Mouse (Mus musculus) CH12.LX (cell line): ENCODE measurements around the gene Hdx. TPM values are rescaled to one million over a fixed set of nuclear protein-coding genes. Genes with fewer than 3 reads are reported as not detected.

Source experiments
- DNase-seq: peaks from one replicate; pipeline ENCODE4 v3.0.0-alpha.2; 2013; ENCODE audit errors: extremely low read depth
- H3K27ac ChIP-seq: 2 replicates; pipeline ENCODE4 v1.5.1; 2012; ENCODE audit warnings: low read depth, mild to moderate bottlenecking, control low read depth, moderate library complexity; ENCODE audit not compliant: insufficient read depth
- H3K27me3 ChIP-seq: replicated peaks from 2 replicates; pipeline ENCODE3; 2012; ENCODE audit warnings: inconsistent platforms
- H3K36me3 ChIP-seq, 2 experiments: replicated peaks in 1 of 2; 2 replicates each; pipeline versions ENCODE3 to v1.6.1; 2012; ENCODE audit warnings: inconsistent platforms in 1 of 2, low read length in 1 of 2, mild to moderate bottlenecking in 1 of 2, mixed read lengths in 1 of 2, moderate library complexity in 1 of 2; ENCODE audit not compliant: control insufficient read depth in 1 of 2, insufficient read depth in 1 of 2
- H3K4me1 ChIP-seq, 2 experiments: 2 replicates each; pipeline ENCODE4 v1.6.1; 2012; ENCODE audit warnings: inconsistent platforms in 1 of 2, moderate library complexity in 1 of 2; ENCODE audit not compliant: insufficient read depth in 2 of 2, control insufficient read depth in 1 of 2
- H3K4me2 ChIP-seq: 2 replicates; pipeline ENCODE4 v1.6.1; 2012; ENCODE audit warnings: low read depth, mild to moderate bottlenecking, control low read depth; ENCODE audit not compliant: poor library complexity, insufficient read depth, severe bottlenecking
- H3K4me3 ChIP-seq, 3 experiments: fragments of 150-350 bp in 1 of 3; sonication (generic) in 1 of 3; replicated peaks in 1 of 3; 2 replicates each; pipeline versions ENCODE3 to v1.5.1; 2011 to 2012; ENCODE audit warnings: low read depth in 2 of 3, low read length in 2 of 3, mild to moderate bottlenecking in 2 of 3, moderate library complexity in 2 of 3, control low read depth in 1 of 3, improper control_type of control experiment in 1 of 3, inconsistent platforms in 1 of 3, mixed read lengths in 1 of 3; ENCODE audit not compliant: poor library complexity in 1 of 3
- H3K79me2 ChIP-seq: replicated peaks from 2 replicates; pipeline ENCODE4 v1.6.1; 2012; ENCODE audit warnings: mild to moderate bottlenecking, moderate library complexity; ENCODE audit not compliant: control insufficient read depth, poor library complexity, insufficient read depth, severe bottlenecking; ENCODE audit errors: extremely low read depth
- H3K9ac ChIP-seq: 2 replicates; pipeline ENCODE4 v1.6.1; 2012; ENCODE audit warnings: low read depth, mild to moderate bottlenecking, control low read depth, moderate library complexity; ENCODE audit not compliant: insufficient read depth
- H3K9me3 ChIP-seq: replicated peaks from 2 replicates; pipeline ENCODE3; 2012; ENCODE audit warnings: low read length, inconsistent platforms, mixed read lengths
- BHLHE40 ChIP-seq: IDR thresholded peaks from 2 replicates; pipeline ENCODE4 v1.6.1; 2011; ENCODE audit warnings: mild to moderate bottlenecking, low read depth, low read length, improper control_type of control experiment
- CHD1 ChIP-seq: IDR thresholded peaks from 2 replicates; pipeline ENCODE4 v1.6.1; 2012; ENCODE audit warnings: low read depth, low read length, improper control_type of control experiment, inconsistent platforms
- CTCF ChIP-seq, 2 experiments: IDR thresholded peaks in 1 of 2; conservative IDR thresholded peaks in 1 of 2; 2 replicates each; pipeline ENCODE4 v1.5.1; 2011 to 2012; ENCODE audit warnings: low read depth in 2 of 2, low read length in 2 of 2, improper control_type of control experiment in 1 of 2, inconsistent platforms in 1 of 2, mild to moderate bottlenecking in 1 of 2, moderate library complexity in 1 of 2
- EP300 ChIP-seq: IDR thresholded peaks from 2 replicates; pipeline ENCODE4 v1.6.1; 2011; ENCODE audit warnings: low read length, improper control_type of control experiment
- JUN ChIP-seq: IDR thresholded peaks from 2 replicates; pipeline ENCODE4 v1.6.1; 2011; ENCODE audit warnings: low read depth, mild to moderate bottlenecking, low read length, improper control_type of control experiment, moderate library complexity; ENCODE audit not compliant: insufficient read depth
- JUND ChIP-seq: conservative IDR thresholded peaks from 2 replicates; pipeline ENCODE4 v1.6.1; 2011; ENCODE audit warnings: low read depth, low read length, improper control_type of control experiment
- MAX ChIP-seq: IDR thresholded peaks from 2 replicates; pipeline ENCODE4 v1.6.1; 2011; ENCODE audit warnings: low read length, improper control_type of control experiment
- MAZ ChIP-seq: IDR thresholded peaks from 2 replicates; pipeline ENCODE4 v1.6.1; 2012; ENCODE audit warnings: low read depth, mild to moderate bottlenecking, inconsistent platforms, low read length, improper control_type of control experiment, moderate library complexity
- MEF2A ChIP-seq: IDR thresholded peaks from 2 replicates; pipeline ENCODE4 v1.6.1; 2014; ENCODE audit warnings: low read depth, mild to moderate bottlenecking, inconsistent platforms, low read length, improper control_type of control experiment, borderline replicate concordance
- NELFE ChIP-seq: IDR thresholded peaks from 2 replicates; pipeline ENCODE4 v1.6.1; 2011; ENCODE audit warnings: low read depth, low read length, improper control_type of control experiment
- NRF1 ChIP-seq: IDR thresholded peaks from 2 replicates; pipeline ENCODE4 v1.6.1; 2014; ENCODE audit warnings: low read depth, mild to moderate bottlenecking, inconsistent platforms, low read length, improper control_type of control experiment, moderate library complexity
- RAD21 ChIP-seq: IDR thresholded peaks from 2 replicates; pipeline ENCODE4 v1.6.1; 2011; ENCODE audit warnings: low read depth, mild to moderate bottlenecking, low read length, improper control_type of control experiment, moderate library complexity
- SIN3A ChIP-seq: IDR thresholded peaks from 2 replicates; pipeline ENCODE4 v1.6.1; 2012; ENCODE audit warnings: low read length, improper control_type of control experiment, inconsistent platforms
- USF1 ChIP-seq: IDR thresholded peaks from 2 replicates; pipeline ENCODE4 v1.6.1; 2014; ENCODE audit warnings: low read depth, mild to moderate bottlenecking, inconsistent platforms, low read length, improper control_type of control experiment
- USF2 ChIP-seq: conservative IDR thresholded peaks from 2 replicates; pipeline ENCODE4 v1.6.1; 2011; ENCODE audit warnings: low read depth, low read length, improper control_type of control experiment
- dilution Hi-C: fragments of 300-500 bp; cut with MboI; formaldehyde crosslinking; loops from 2 replicates; pipeline ENCODE4 v1.14.3; 2020; ENCODE audit warnings: low sequenced_read_pairs; ENCODE audit not compliant: extremely low pct_unique_long_range_greater_than_20kb, extremely low pct_ligation_motif_present
- in situ Hi-C: fragments of 300-500 bp; cut with MboI; formaldehyde crosslinking; loops from 3 replicates; pipeline ENCODE4 v1.14.3; 2019; ENCODE audit warnings: low sequenced_read_pairs, low pct_ligation_motif_present, low pct_unique_long_range_greater_than_20kb, mixed read lengths
- polyA plus RNA-seq: library from polyadenylated mRNA; unstranded; fragments of >175 nt; gene quantifications from 2 replicates; pipeline ENCODE4 v1.2.1, GENCODE M21; 2012; ENCODE audit warnings: low read depth; ENCODE audit not compliant: insufficient read length
- total RNA-seq, 2 experiments: library from RNA; depleted of rRNA; stranded (reverse); fragments of 300-350 nt in 1 of 2; fragments of >200 nt in 1 of 2; gene quantifications; 2 replicates each; pipeline ENCODE4 v1.2.3; 2012 to 2014

Gene Hdx
- total RNA-seq (2012; rRNA removed): not detected in 2 replicates
- not detected in 2 replicates for total RNA-seq (2014; rRNA removed)
- polyA plus RNA-seq: not detected in 2 replicates

DNA sequence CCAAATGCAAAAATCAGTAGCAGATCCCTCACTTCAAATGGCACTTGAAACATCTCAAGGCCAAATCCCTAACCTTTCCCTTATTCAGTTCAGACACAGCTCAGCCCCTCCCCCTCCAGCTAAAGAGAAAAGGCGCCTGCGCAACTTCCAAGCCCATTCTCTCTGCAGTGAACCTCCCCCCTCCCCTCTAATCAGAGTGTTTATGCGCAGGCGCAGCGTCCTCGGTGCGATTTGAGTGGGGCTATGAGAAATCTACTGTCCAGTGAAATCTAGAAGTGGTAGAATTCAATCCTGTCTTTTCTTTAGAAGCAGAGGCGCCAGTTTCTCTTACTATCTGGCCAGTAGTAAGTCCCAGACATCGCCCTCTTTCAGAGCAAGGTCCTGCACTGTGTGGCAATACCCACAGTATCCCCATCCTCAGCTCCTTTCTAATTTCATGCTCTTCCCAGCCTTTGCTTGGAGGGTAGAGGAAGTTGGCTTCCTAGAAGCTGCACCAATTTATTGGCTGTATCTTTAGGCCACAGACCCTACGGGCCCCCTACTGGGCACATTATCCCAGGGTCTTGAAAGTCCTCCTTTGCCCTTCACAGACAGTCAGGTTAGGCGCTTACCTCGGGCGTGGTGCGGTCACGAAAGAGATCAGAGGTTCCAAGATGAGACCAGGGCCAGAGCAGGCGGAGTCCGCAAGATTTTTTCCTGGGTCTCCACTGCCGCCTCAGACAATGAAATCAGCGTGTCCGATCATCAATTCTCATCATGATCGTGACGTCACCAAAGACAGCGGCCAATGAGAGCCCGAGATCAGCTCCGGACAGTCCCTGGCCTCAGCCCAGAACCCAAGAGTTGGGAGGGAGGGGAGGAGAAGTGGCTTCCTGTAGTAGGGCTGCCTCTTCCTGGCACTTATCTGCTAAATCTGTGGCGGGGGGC lies at the start of gene Hdx:
TSS of gene Hdx (minus strand) at position 724 of the 927 bp plus-strand sequence.
- Histone ChIP-seq H3K9ac (no peak within 1 kb of the TSS), H3K79me2 (no peaks in the 10 kb centered on the region), H3K4me2 (no peak within 1 kb of the TSS), H3K9me3 (no peaks in the 10 kb centered on the region), H3K4me1 (no peaks in the 10 kb centered on the region), H3K4me3 (no peak within 1 kb of the TSS), H3K27me3 (no peaks in the 10 kb centered on the region), H3K36me3 (no peaks in the 10 kb centered on the region)
- dilution Hi-C loops: no loop called here
- DNase-seq: no peak
- TF ChIP-seq CTCF (conservative IDR thresholded peaks at IDR 0.05 in 1 of 2, IDR thresholded peaks at IDR 0.05 in 1 of 2; ENCODE audit: low read depth in 2 of 2, low read length in 2 of 2): no peak
- TF ChIP-seq MEF2A: no peak
- TF ChIP-seq, all 38 proteins: peak for 0
- in situ Hi-C loops: no loop called here
- no peak within 1 kb of the TSS for H3K27ac ChIP-seq

DNA sequence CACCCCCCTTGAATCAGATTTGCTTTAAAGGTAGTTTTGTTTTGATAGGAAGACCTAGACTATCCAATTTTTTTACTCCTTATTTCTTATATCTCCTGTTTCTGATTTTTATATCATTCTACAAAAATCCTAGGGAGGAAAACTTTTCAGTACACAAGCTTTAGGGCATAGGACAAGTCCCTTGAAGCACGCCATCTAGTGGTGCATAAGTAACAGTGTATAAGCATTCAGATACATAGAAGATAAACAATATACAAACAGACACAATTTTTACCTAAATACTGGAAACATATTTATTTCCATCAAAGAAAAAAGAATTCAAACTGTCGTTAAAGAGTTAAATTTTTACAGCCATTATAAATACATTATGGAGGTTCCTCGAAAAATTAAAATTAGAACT lies 11.2 kb downstream of the Hdx start:
- dilution Hi-C loops (no loop called here), in situ Hi-C loops (no loop called here)
- no peaks in the 10 kb centered on the region for H3K36me3 ChIP-seq
- no peak overlapping the region for H3K4me3 ChIP-seq
- H3K4me2 ChIP-seq: no peak overlapping the region
- DNase-seq: no peak
- TF ChIP-seq JUN (no peak), RAD21 (no peak), EP300 (no peak), SIN3A (no peak), MAX (no peak), NELFE (no peak), USF2 (no peak), CHD1 (no peak), MAZ (no peak), JUND (no peak)
- no peak overlapping the region for H3K9ac ChIP-seq
- H3K4me1 ChIP-seq: no peaks in the 10 kb centered on the region
- no peaks in the 10 kb centered on the region for H3K79me2 ChIP-seq
- H3K27me3 ChIP-seq: no peaks in the 10 kb centered on the region
- H3K9me3 ChIP-seq: no peaks in the 10 kb centered on the region
- H3K27ac ChIP-seq: no peak overlapping the region

DNA sequence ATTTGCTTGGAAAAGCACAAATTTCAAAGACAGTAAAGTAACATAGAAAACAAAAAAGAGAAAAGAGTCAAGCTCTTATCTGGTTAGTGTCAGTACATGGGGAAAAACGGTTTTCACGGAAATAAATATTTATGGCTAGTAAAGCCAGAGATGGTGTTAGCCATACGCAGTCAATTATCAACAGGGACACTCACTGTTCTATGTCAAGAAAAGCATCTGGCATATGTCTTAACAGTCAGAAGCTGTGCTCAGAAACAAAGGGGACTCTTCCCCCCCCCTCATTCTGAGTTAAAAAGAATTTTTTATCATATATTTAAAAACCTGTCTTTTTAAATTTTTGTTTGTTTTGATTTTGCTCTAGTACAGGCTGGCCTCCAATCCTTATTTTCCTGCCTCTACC lies 25.2 kb downstream of the Hdx start:
- in situ Hi-C loops: no loop called here
- Histone ChIP-seq H3K9ac (no peak overlapping the region), H3K27me3 (no peaks in the 10 kb centered on the region), H3K36me3 (no peaks in the 10 kb centered on the region), H3K4me1 (no peaks in the 10 kb centered on the region), H3K79me2 (no peaks in the 10 kb centered on the region), H3K9me3 (no peaks in the 10 kb centered on the region)
- DNase-seq: no peak
- dilution Hi-C loops: no loop called here
- TF ChIP-seq NRF1 (no peak), USF1 (no peak), EP300 (no peak), BHLHE40 (no peak)
- TF ChIP-seq, all 38 proteins: peak for 0
- no peak overlapping the region for H3K4me3 ChIP-seq
- no peak overlapping the region for H3K27ac ChIP-seq
- H3K4me2 ChIP-seq: no peak overlapping the region
